ENCODE assay signal across 10 mouse cellular contexts in the genomic region with DNA sequence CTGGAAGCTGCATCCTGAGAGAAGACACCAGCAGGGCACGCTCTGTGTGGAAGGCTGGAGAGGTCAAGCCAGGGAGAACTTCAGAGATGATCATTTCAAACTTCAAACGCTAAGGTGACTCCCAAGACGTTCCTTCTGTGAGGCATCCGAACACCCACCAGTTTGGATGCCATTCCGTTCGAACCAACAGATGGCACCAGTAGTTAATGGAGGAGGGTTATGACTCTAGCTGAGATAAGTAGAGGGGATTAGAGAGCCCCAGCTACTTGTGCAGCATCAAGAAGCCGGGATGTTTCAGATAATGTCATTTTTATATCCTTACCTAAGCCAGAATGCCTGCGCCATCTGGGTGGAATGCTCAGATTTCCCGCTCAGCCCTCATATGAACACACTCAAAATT.
DNase-seq lines count a peak whose midpoint lies in the region; ATAC-seq and TF ChIP-seq lines count a peak whose summit lies in the region.
"Had no signal": no experiment of that assay in that cellular context is flagged by ENCODE, and none has a peak within 500 bp of the region (broad histone marks: within the 10 kb centered on the region; RNA-seq: fewer than 3 reads in every experiment).

No protein-coding gene starts in this region.

- DNase-seq in cerebellum, adult 11-12 months, result peak; percentile 10
- no peak for DNase-seq in cerebellum, adult 9-11 months
- no peak for DNase-seq in lung, embryonic 14.5 days
- DNase-seq in lung, postnatal 10 days, result no peak
- DNase-seq in layer of hippocampus, adult 2 months (ENCODE audit: low spot score in 2 of 2), result peak; percentile 24 to 32
- peak; percentile 22 for DNase-seq in right cerebral cortex, postnatal 25 days
- DNase-seq in spleen, postnatal 4 days (ENCODE audit: low spot score in 2 of 2), result no peak
- no peak for DNase-seq in heart, adult 8-10 months (ENCODE audit: low spot score)
- DNase-seq: kidney, adult 11 months had no signal

- TF ChIP-seq CTCF in lung, embryonic 14.5 days (IDR thresholded peaks at IDR 0.05; ENCODE audit: low read depth), result peak; percentile 29
- TF ChIP-seq CTCF in layer of hippocampus, adult 2 months (conservative IDR thresholded peaks at IDR 0.05), result peak; percentile 73

- no peak overlapping the region for H3K4me3 ChIP-seq in lung, embryonic 14.5 days (ENCODE audit: low read depth, low read length)
- H3K4me3 ChIP-seq in layer of hippocampus, adult 2 months, result no peak overlapping the region

- no peaks in the 10 kb centered on the region for H3K4me1 ChIP-seq in lung, embryonic 14.5 days (ENCODE audit: insufficient read depth)

- no peaks in the 10 kb centered on the region for H3K36me3 ChIP-seq in lung, embryonic 14.5 days (ENCODE audit: insufficient read depth)

- H3K9me3 ChIP-seq in lung, embryonic 14.5 days (ENCODE audit: low read depth, low read length), result no peaks in the 10 kb centered on the region

- H3K9ac ChIP-seq in lung, embryonic 14.5 days, result no peak overlapping the region
- H3K9ac ChIP-seq: liver, embryonic 14.5 days had no signal

- H3K4me2 ChIP-seq in lung, embryonic 14.5 days, result no peak overlapping the region

- 62% methylated on average over 9 of the region's 9 CpGs for WGBS in lung, embryonic 14.5 days

- no peaks in the 10 kb centered on the region for H3K27me3 ChIP-seq in lung, embryonic 14.5 days (ENCODE audit: insufficient read depth, low read length)

- H3K27ac ChIP-seq in lung, embryonic 14.5 days (ENCODE audit: low read depth), result no peak overlapping the region
- no peak overlapping the region for H3K27ac ChIP-seq in layer of hippocampus, adult 2 months
- H3K27ac ChIP-seq: liver, embryonic 14.5 days had no signal

- ATAC-seq in lung, embryonic 14.5 days (ENCODE audit: insufficient read depth), result no peak

Comparison
In these comparisons a context has a peak if more than half of its experiments do, and no peak if none do; other contexts are left out.
1. DNase-seq: peak in cerebellum, adult 11-12 months (single experiment), layer of hippocampus, adult 2 months (2 of 2) and right cerebral cortex, postnatal 25 days (single experiment); none in cerebellum, adult 9-11 months (single experiment), lung, embryonic 14.5 days (single experiment), lung, postnatal 10 days (single experiment), spleen, postnatal 4 days (0 of 2) and heart, adult 8-10 months (single experiment).